Mouse (Mus musculus) liver, embryonic 14.5 days (tissue): ENCODE measurements around the gene Mecp2. TPM values are rescaled to one million over a fixed set of nuclear protein-coding genes. Genes with fewer than 3 reads are reported as not detected.

Source experiments
- ATAC-seq: fragments of 200-750 bp; cut with Nextera tagmentation; 2 replicates; pipeline ENCODE4 v1.8.0; 2017; ENCODE audit warnings: moderate number of reproducible peaks, mild to moderate bottlenecking, moderate library complexity; ENCODE audit not compliant: insufficient read depth
- DNase-seq, 3 experiments: peaks; one replicate each; pipeline ENCODE4 v3.0.0-alpha.2; 2012 to 2013; ENCODE audit warnings: low read depth in 3 of 3, low spot score in 3 of 3
- H3K27ac ChIP-seq: fragments of 300-500 bp; sonication (generic); 2 replicates; pipeline ENCODE4 v1.5.1; 2014; ENCODE audit warnings: moderate library complexity, mild to moderate bottlenecking, control low read depth, inconsistent platforms
- H3K27me3 ChIP-seq: fragments of 300-500 bp; sonication (generic); 2 replicates; pipeline ENCODE4 v1.6.1; 2014; ENCODE audit warnings: mild to moderate bottlenecking, low read length, moderate library complexity; ENCODE audit not compliant: control insufficient read depth, insufficient read depth
- H3K36me3 ChIP-seq: fragments of 300-500 bp; sonication (generic); replicated peaks from 2 replicates; pipeline ENCODE4 v1.6.1; 2014; ENCODE audit warnings: low read depth; ENCODE audit not compliant: control insufficient read depth, insufficient read depth
- H3K4me1 ChIP-seq, 2 experiments: fragments of 200-500 bp in 1 of 2; fragments of 300-500 bp in 1 of 2; sonication (generic) in 1 of 2; replicated peaks; 2 replicates each; pipeline ENCODE4 v1.6.1; 2012 to 2014; ENCODE audit warnings: antibody characterized with exemption in 1 of 2, inconsistent platforms in 1 of 2, low read length in 1 of 2; ENCODE audit not compliant: control insufficient read depth in 2 of 2, insufficient read depth in 2 of 2
- H3K4me2 ChIP-seq: fragments of 300-500 bp; sonication (generic); 2 replicates; pipeline ENCODE4 v1.6.1; 2014; ENCODE audit warnings: low read depth, mild to moderate bottlenecking, control low read depth, moderate library complexity
- H3K4me3 ChIP-seq, 2 experiments: fragments of 200-500 bp in 1 of 2; fragments of 300-500 bp in 1 of 2; sonication (generic) in 1 of 2; 2 replicates each; pipeline ENCODE4 v1.5.1; 2012 to 2014; ENCODE audit warnings: low read depth in 2 of 2, low read length in 2 of 2, mild to moderate bottlenecking in 2 of 2, control low read depth in 1 of 2, inconsistent platforms in 1 of 2, moderate library complexity in 1 of 2; ENCODE audit not compliant: insufficient read depth in 1 of 2
- H3K9ac ChIP-seq: fragments of 300-500 bp; sonication (generic); replicated peaks from 2 replicates; pipeline ENCODE4 v1.6.1; 2014; ENCODE audit warnings: mild to moderate bottlenecking, control low read depth, moderate library complexity
- H3K9me3 ChIP-seq: fragments of 300-500 bp; sonication (generic); 2 replicates; pipeline ENCODE4 v1.6.1; 2016; ENCODE audit warnings: low read length, mixed read lengths; ENCODE audit not compliant: control insufficient read depth
- CTCF ChIP-seq: IDR thresholded peaks from 2 replicates; pipeline ENCODE4 v1.5.1; 2016; ENCODE audit warnings: antibody characterized with exemption, low read depth, control low read depth
- EP300 ChIP-seq: IDR thresholded peaks from 2 replicates; pipeline ENCODE4 v1.6.1; 2016; ENCODE audit warnings: antibody characterized with exemption, low read depth
- WGBS: fragments of 180-500 bp; shearing (Covaris S2); extraction: QIAGEN DNeasy Blood & Tissue Kit; methylation state at CpG from one replicate; pipeline ENCODE4 v1.1.7; 2014; ENCODE audit not compliant: insufficient replicate concordance; 5-methylcytosine and 5-hydroxymethylcytosine counted together
- polyA plus RNA-seq, 2 experiments: library from polyadenylated mRNA; depleted of rRNA in 1 of 2; stranded (reverse) in 1 of 2; unstranded in 1 of 2; fragments of >200 nt; fragmentation: Nextera tagmentation in 1 of 2; extraction: Ambion mirVana in 1 of 2; gene quantifications; 2 replicates each; pipeline versions ENCODE4 v1.2.1 to v1.2.3; 2012 to 2014

Gene Mecp2
- polyA plus RNA-seq, 2 experiments, result 3.2 to 4.4 TPM

GRCm38 (mm10) chrX:74022795-74023187, 112.4 kb downstream of the Mecp2 start:
- WGBS, result 20% methylated on average over 6 of the region's 6 CpGs
- H3K9me3 ChIP-seq, result no peaks in the 10 kb centered on the region
- peak overlapping the region; percentile 74 for H3K4me2 ChIP-seq
- H3K4me1 ChIP-seq, result peaks cover 0 to 15% of the 10 kb centered on the region in 2 experiments; a peak in 2 of 4 replicates
- no peak for ATAC-seq
- TF ChIP-seq CTCF, result no peak
- TF ChIP-seq EP300, result no peak
- H3K36me3 ChIP-seq, result no peaks in the 10 kb centered on the region
- H3K4me3 ChIP-seq, result peak overlapping the region; percentile 72 to 84
- H3K27ac ChIP-seq, result peak overlapping the region; percentile 50
- DNase-seq, result no peak
- H3K9ac ChIP-seq, result peak overlapping the region; percentile 85
- H3K27me3 ChIP-seq, result no peaks in the 10 kb centered on the region

GRCm38 (mm10) chrX:74014597-74014996, 120.6 kb downstream of the Mecp2 start:
- 94% methylated on average over 1 of the region's 1 CpGs for WGBS
- TF ChIP-seq EP300, result no peak
- no peak for TF ChIP-seq CTCF
- no peak overlapping the region for H3K4me2 ChIP-seq
- no peak overlapping the region for H3K4me3 ChIP-seq
- H3K9ac ChIP-seq, result no peak overlapping the region
- H3K27ac ChIP-seq, result no peak overlapping the region
- ATAC-seq (no peak), DNase-seq (no peak)
- no peaks in the 10 kb centered on the region for H3K36me3 ChIP-seq
- no peaks in the 10 kb centered on the region for H3K27me3 ChIP-seq
- no peaks in the 10 kb centered on the region for H3K4me1 ChIP-seq
- no peaks in the 10 kb centered on the region for H3K9me3 ChIP-seq

GRCm38 (mm10) chrX:74008063-74008462, 127.1 kb downstream of the Mecp2 start:
- Histone ChIP-seq H3K9ac (no peak overlapping the region), H3K9me3 (no peaks in the 10 kb centered on the region), H3K36me3 (no peaks in the 10 kb centered on the region), H3K4me2 (no peak overlapping the region), H3K27ac (no peak overlapping the region), H3K27me3 (no peaks in the 10 kb centered on the region), H3K4me3 (no peak overlapping the region), H3K4me1 (no peaks in the 10 kb centered on the region)
- ATAC-seq (no peak), DNase-seq (no peak)
- TF ChIP-seq EP300, result no peak
- no peak for TF ChIP-seq CTCF
- WGBS, result 67% methylated on average over 8 of the region's 8 CpGs

GRCm38 (mm10) chrX:74006401-74006800, 128.8 kb downstream of the Mecp2 start:
- Histone ChIP-seq H3K4me1 (no peaks in the 10 kb centered on the region), H3K27ac (no peak overlapping the region), H3K27me3 (no peaks in the 10 kb centered on the region), H3K4me2 (no peak overlapping the region), H3K9me3 (no peaks in the 10 kb centered on the region), H3K9ac (no peak overlapping the region), H3K36me3 (no peaks in the 10 kb centered on the region), H3K4me3 (no peak overlapping the region)
- DNase-seq (no peak), ATAC-seq (no peak)
- TF ChIP-seq EP300, result no peak
- 75% methylated on average over 21 of the region's 21 CpGs for WGBS

GRCm38 (mm10) chrX:74003644-74004043, 131.5 kb downstream of the Mecp2 start:
- WGBS, result 35% methylated on average over 2 of the region's 2 CpGs
- H3K9me3 ChIP-seq, result no peaks in the 10 kb centered on the region
- no peak overlapping the region for H3K4me3 ChIP-seq
- ATAC-seq (no peak), DNase-seq (no peak)
- no peaks in the 10 kb centered on the region for H3K27me3 ChIP-seq
- H3K4me2 ChIP-seq, result no peak overlapping the region
- H3K9ac ChIP-seq, result no peak overlapping the region
- TF ChIP-seq CTCF, result no peak
- H3K4me1 ChIP-seq, result peaks cover 11 to 13% of the 10 kb centered on the region in 2 experiments
- no peaks in the 10 kb centered on the region for H3K36me3 ChIP-seq
- H3K27ac ChIP-seq, result no peak overlapping the region

GRCm38 (mm10) chrX:74001024-74001423, 134.1 kb downstream of the Mecp2 start:
- no peak for DNase-seq
- no peak for ATAC-seq
- no peak overlapping the region for H3K27ac ChIP-seq

More at GRCm38 (mm10) chrX:74001024-74001423, 134.1 kb downstream of the Mecp2 start:
- Histone ChIP-seq H3K4me2 (no peak overlapping the region), H3K9ac (no peak overlapping the region), H3K4me3 (no peak overlapping the region), H3K9me3 (no peaks in the 10 kb centered on the region), H3K36me3 (no peaks in the 10 kb centered on the region), H3K27me3 (no peaks in the 10 kb centered on the region), H3K4me1 (peaks cover 16 to 26% of the 10 kb centered on the region in 2 experiments)
- TF ChIP-seq EP300 (no peak), CTCF (no peak)
- 27% methylated on average over 3 of the region's 3 CpGs for WGBS
